Mouse (Mus musculus): ENCODE measurements around the gene Magix.
"Not testable (repeated sequence)": the region's sequence is repeated elsewhere in the genome, so short reads cannot be mapped to it uniquely, and the experiment has no call there.

Gene Magix

DNA sequence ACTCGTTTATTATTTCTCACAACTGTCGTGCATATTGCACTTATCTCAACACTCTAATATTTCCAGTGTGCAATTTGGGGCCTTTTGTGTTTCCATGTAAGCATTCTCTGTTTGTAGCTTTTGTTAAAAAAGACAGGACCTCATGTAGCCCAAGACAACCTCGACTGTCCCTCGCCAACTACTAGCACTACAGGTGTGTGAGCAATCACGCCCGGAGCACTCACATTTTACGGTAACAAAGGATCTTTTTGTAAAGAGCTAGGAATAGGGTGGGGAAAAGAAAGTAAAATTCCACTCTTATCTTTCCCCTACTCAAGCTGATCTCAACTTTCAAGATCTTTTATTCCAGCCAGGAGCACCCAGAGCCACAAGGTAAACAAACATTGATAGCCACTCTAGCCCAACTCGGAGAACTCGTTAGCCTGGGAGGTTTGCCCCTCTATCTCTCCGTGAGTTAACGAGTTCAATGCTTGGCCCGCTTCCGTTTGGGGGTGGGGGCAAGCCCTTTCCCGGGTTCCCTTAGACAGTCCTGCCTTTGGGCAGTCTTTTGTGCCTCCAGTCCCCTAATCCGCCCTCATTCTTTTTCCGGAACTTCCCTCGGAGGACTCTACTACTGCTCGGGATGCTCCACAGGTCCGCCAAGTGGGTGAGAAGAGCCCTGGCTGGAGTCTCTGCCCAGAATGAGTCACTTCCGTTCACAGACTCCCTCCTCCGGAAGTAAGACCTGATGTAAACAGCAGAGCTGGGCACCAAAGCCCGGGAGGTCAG, 40.6 kb upstream of the Magix start, which contains the start of gene Gm45208:
Gm45208 (plus strand) TSS at position 732 of the 768 bp plus-strand sequence.
- no peak for TF ChIP-seq NANOG (IDR thresholded peaks at IDR 0.05; ENCODE audit: borderline replicate concordance, low read length)
- TF ChIP-seq POU5F1 (IDR thresholded peaks at IDR 0.05; ENCODE audit: borderline replicate concordance, low read length), result no peak
- TF ChIP-seq CTCF (conservative IDR thresholded peaks at IDR 0.05; ENCODE audit: low read length), result no peak
- H3K9me3 ChIP-seq (ENCODE audit: low read length), result no peaks in the 10 kb centered on the region
- H3K27me3 ChIP-seq (ENCODE audit: insufficient read depth, low read length), result no peaks in the 10 kb centered on the region
- H3K36me3 ChIP-seq (ENCODE audit: insufficient read depth, low read length), result peaks cover 32% of the 10 kb centered on the region
- H3K4me3 ChIP-seq (replicated peaks; ENCODE audit: low read length), result peak within 1 kb of the TSS; percentile 84
- peaks cover 36% of the 10 kb centered on the region for H3K4me1 ChIP-seq (replicated peaks; ENCODE audit: low read depth, low read length)

DNA sequence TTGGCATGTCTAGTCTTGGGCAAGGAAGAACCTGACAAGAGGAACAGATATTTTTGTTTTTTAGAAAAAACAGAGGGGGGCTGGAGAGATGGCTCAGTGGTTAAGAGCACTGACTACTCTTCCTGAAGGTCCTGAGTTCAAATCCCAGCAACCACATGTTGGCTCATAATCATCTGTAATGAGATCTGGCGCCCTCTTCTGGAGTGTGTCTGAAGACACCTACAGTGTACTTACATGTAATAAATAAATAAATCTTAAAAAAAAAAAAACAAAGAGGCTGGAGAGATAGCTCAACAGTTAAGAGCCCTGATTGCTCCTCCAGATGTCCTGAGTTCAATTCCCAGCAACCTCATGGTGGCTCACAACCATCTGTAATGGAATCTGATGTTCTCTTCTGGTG, 35.0 kb upstream of the Magix start:
- not testable (repeated sequence) for H3K27me3 ChIP-seq (ENCODE audit: insufficient read depth, low read length); H3K4me3 ChIP-seq (replicated peaks; ENCODE audit: low read length); H3K9me3 ChIP-seq (ENCODE audit: low read length); H3K36me3 ChIP-seq (ENCODE audit: insufficient read depth, low read length); H3K4me1 ChIP-seq (replicated peaks; ENCODE audit: low read depth, low read length)

DNA sequence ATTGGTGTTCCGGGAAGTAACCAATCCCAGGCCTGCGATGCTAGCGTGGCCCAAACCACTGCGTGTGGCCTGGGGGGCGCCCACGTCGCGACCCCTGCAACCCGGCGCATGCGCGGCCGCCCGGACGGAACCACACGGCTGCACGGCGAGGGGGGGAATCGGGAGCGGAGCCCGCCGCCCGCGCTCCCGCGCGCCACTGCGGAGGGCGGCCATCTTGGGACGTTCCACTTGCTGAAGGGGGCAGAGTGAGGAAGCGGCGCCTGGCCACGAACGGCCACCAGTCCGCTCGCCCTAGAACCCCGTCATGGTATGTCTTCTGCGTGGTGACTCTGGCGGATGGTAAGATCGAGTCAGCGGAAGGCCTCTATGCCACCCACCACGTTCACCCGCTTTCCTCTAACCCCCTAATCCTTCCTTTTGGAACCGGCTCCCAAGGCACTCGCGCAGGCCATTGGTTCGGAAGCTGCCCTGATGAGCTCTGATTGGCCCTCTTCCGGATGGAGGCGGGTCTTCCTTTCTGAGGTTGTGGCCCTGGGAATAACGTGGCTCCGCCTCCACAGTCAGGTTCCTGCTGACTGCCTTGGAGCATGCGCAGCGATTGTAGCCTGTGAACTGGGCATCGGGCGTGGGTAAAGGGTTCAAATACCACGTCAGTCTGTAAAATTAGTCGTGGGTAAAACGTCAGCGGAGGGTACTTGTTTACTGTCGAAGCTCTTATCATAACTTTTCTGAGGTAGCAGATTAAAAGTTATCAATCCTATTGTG, 33.3 kb upstream of the Magix start, which contains the start of gene Wdr45:
Wdr45 (plus strand) TSS at position 199 of the 765 bp plus-strand sequence.
- not testable (repeated sequence) for H3K36me3 ChIP-seq (ENCODE audit: insufficient read depth, low read length); H3K9me3 ChIP-seq (ENCODE audit: low read length); H3K27me3 ChIP-seq (ENCODE audit: insufficient read depth, low read length); H3K4me1 ChIP-seq (replicated peaks; ENCODE audit: low read depth, low read length)
- H3K4me3 ChIP-seq (replicated peaks; ENCODE audit: low read length), result peak within 1 kb of the TSS; percentile 77

DNA sequence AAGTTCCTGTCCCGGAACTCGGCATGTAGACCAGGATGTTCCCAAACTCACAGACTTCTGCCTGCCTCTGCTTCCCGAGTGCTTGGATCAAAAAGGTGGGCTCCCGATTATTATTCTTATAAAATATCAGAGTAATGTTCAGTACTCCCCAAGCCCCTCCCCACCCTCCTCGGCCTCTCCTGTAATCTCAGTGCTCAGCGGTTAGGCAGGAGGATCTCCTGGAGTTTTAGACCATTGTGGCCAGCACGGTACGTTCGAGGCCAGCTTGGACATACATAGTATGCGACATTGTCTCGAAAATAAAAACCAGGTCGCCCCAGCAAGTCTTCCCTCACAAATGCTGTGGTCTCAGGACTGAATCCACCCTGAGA, 32.7 kb upstream of the Magix start:
- peak overlapping the region; percentile 76 for H3K4me3 ChIP-seq (replicated peaks; ENCODE audit: low read length)
- not testable (repeated sequence) for H3K9me3 ChIP-seq (ENCODE audit: low read length); H3K4me1 ChIP-seq (replicated peaks; ENCODE audit: low read depth, low read length); H3K27me3 ChIP-seq (ENCODE audit: insufficient read depth, low read length)
- peaks cover 11% of the 10 kb centered on the region; the same call in 1 of the 2 replicates for H3K36me3 ChIP-seq (ENCODE audit: insufficient read depth, low read length)

DNA sequence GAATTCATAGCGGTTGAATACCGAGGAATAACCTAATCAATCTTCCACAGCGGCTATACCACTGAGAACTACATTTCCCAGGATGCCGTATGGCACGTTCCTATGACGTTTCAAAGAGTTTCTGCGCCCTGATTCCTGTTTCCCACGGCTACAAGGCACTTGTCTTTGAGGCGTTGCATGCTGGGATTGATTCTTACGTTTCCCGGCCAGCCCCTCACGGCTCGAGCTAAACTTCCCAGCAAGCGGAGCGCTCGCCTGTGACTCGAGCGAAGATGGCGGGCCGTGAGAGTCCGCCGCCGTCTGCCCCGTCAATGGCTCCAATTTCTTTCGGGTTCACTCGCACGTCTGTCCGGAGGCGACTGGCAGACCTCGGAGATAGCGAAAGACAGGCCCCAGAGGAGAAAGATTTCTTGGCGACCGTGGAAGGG, 15.9 kb upstream of the Magix start, which contains the start of gene Gpkow:
Gpkow (plus strand) TSS at position 178 of the 428 bp plus-strand sequence.
- Histone ChIP-seq H3K36me3 (ENCODE audit: insufficient read depth, low read length) (peaks cover 36% of the 10 kb centered on the region), H3K27me3 (ENCODE audit: insufficient read depth, low read length) (no peaks in the 10 kb centered on the region), H3K9me3 (ENCODE audit: low read length) (no peaks in the 10 kb centered on the region), H3K4me1 (replicated peaks; ENCODE audit: low read depth, low read length) (peaks cover 13% of the 10 kb centered on the region), H3K4me3 (replicated peaks; ENCODE audit: low read length) (peak within 1 kb of the TSS; percentile 85)
- TF ChIP-seq NANOG (IDR thresholded peaks at IDR 0.05; ENCODE audit: borderline replicate concordance, low read length), result no peak
- TF ChIP-seq POU5F1 (IDR thresholded peaks at IDR 0.05; ENCODE audit: borderline replicate concordance, low read length), result no peak

DNA sequence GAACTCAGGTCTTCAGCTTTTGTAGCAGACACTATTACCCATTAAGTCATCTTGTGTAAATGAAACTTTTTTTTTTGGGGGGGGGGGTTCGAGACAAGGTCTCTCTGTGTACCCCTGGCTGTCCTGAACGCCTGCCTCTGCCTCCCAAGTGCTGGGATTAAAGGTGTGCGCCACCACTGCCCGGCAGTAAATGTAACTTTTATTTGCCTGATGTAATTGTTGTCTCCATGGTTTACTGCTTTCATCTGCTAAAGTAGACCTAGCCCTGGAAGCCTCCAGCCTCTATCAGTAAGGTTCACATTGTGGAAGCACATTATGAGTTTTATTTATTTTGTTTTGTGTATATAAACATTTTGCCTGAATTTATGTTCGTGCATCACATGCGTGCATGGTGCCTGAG, 15.5 kb upstream of the Magix start:
- peaks cover 13% of the 10 kb centered on the region for H3K4me1 ChIP-seq (replicated peaks; ENCODE audit: low read depth, low read length)
- no peaks in the 10 kb centered on the region for H3K9me3 ChIP-seq (ENCODE audit: low read length)
- no peaks in the 10 kb centered on the region for H3K27me3 ChIP-seq (ENCODE audit: insufficient read depth, low read length)
- TF ChIP-seq POU5F1 (IDR thresholded peaks at IDR 0.05; ENCODE audit: borderline replicate concordance, low read length) (no peak), NANOG (IDR thresholded peaks at IDR 0.05; ENCODE audit: borderline replicate concordance, low read length) (no peak), CTCF (conservative IDR thresholded peaks at IDR 0.05; ENCODE audit: low read length) (no peak)
- peaks cover 32% of the 10 kb centered on the region for H3K36me3 ChIP-seq (ENCODE audit: insufficient read depth, low read length)
- no peak overlapping the region for H3K4me3 ChIP-seq (replicated peaks; ENCODE audit: low read length)

DNA sequence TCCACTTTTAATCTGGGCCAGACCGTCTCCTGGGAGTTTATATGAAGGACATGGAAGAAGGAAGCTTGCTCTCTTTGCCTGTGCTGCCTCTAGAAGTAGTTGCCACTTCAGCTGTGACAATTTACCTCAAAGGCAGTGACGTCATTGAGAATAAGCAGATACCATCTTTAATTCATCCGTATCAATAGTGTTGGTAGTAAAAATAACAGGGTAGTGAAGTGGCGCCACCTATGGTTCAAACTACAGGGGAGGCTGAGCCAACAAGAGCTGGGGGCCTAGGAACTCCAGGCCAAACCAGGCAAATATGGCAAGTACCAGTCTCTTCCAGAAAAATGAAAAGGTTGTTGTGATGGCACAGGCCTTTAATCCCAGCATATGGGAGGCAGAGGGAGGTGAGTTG, 11.8 kb upstream of the Magix start:
- Histone ChIP-seq H3K36me3 (ENCODE audit: insufficient read depth, low read length) (no peaks in the 10 kb centered on the region), H3K4me3 (replicated peaks; ENCODE audit: low read length) (no peak overlapping the region), H3K27me3 (ENCODE audit: insufficient read depth, low read length) (no peaks in the 10 kb centered on the region), H3K9me3 (ENCODE audit: low read length) (no peaks in the 10 kb centered on the region), H3K4me1 (replicated peaks; ENCODE audit: low read depth, low read length) (no peaks in the 10 kb centered on the region)
- TF ChIP-seq POU5F1 (IDR thresholded peaks at IDR 0.05; ENCODE audit: borderline replicate concordance, low read length) (no peak), CTCF (conservative IDR thresholded peaks at IDR 0.05; ENCODE audit: low read length) (peak; percentile 56), NANOG (IDR thresholded peaks at IDR 0.05; ENCODE audit: borderline replicate concordance, low read length) (no peak)

DNA sequence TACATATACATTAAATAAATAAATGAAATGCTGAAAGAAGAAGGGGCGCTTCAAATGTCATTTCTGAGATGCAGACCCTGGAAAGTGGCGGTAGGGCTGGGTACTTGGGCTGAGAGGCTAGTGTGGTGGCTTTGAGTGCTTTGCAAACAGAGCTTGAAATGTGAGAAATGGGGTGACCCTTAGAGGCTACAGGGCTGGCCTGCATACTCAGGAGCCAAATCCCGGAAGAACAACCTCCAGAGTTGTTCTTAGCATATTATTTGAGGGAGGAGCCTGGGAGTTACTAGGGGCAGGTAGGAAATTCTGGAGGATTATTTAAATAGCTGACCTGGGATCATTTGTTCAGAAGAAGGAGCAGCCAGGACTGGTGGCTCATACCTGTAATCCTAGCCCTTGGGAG, 9.4 kb upstream of the Magix start:
- TF ChIP-seq CTCF (conservative IDR thresholded peaks at IDR 0.05; ENCODE audit: low read length) (no peak), POU5F1 (IDR thresholded peaks at IDR 0.05; ENCODE audit: borderline replicate concordance, low read length) (no peak), NANOG (IDR thresholded peaks at IDR 0.05; ENCODE audit: borderline replicate concordance, low read length) (no peak)
- no peaks in the 10 kb centered on the region for H3K36me3 ChIP-seq (ENCODE audit: insufficient read depth, low read length)
- H3K9me3 ChIP-seq (ENCODE audit: low read length), result no peaks in the 10 kb centered on the region
- H3K4me3 ChIP-seq (replicated peaks; ENCODE audit: low read length), result no peak overlapping the region
- H3K27me3 ChIP-seq (ENCODE audit: insufficient read depth, low read length), result no peaks in the 10 kb centered on the region
- H3K4me1 ChIP-seq (replicated peaks; ENCODE audit: low read depth, low read length), result no peaks in the 10 kb centered on the region

DNA sequence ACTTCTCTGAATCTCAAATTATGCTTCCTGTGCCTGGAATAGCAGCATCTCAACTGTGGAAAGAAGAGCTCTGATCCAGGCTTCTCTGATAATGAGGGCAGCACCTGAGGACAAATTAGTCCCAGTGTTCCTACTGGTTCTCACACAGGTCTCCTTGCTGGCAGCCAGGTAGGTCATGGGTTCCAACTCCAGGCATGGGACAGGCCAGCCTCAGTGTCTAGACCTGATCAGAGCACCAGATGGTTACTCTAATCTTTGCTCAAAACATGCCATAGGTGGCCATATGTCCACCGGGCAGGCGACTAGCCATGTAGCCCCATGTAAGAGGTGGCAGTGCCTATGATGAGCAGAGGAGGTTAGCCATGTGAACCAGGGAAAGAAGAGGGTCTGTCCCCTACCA, 7.3 kb upstream of the Magix start:
- no peaks in the 10 kb centered on the region for H3K27me3 ChIP-seq (ENCODE audit: insufficient read depth, low read length)
- no peaks in the 10 kb centered on the region for H3K4me1 ChIP-seq (replicated peaks; ENCODE audit: low read depth, low read length)
- TF ChIP-seq CTCF (conservative IDR thresholded peaks at IDR 0.05; ENCODE audit: low read length), result no peak
- no peak for TF ChIP-seq POU5F1 (IDR thresholded peaks at IDR 0.05; ENCODE audit: borderline replicate concordance, low read length)
- TF ChIP-seq NANOG (IDR thresholded peaks at IDR 0.05; ENCODE audit: borderline replicate concordance, low read length), result no peak
- H3K36me3 ChIP-seq (ENCODE audit: insufficient read depth, low read length), result no peaks in the 10 kb centered on the region
- no peak overlapping the region for H3K4me3 ChIP-seq (replicated peaks; ENCODE audit: low read length)
- no peaks in the 10 kb centered on the region for H3K9me3 ChIP-seq (ENCODE audit: low read length)
